Mouse (Mus musculus) monocyte, adult 2 months (primary cell): ENCODE results near the gene Pck1.

ENCODE experiments used
- DNase-seq, 2 experiments: peaks; one replicate each; pipeline ENCODE4 v3.0.0; 2022; ENCODE audit warnings: low spot score in 2 of 2, low read depth in 1 of 2

Pck1 gene

GRCm38 (mm10) chr2:173202924-173203689 lies 50.3 kb downstream of the Pck1 start:
- no peak for DNase-seq

- no peak for DNase-seq
Measured at GRCm38 (mm10) chr2:173203726-173204125, 50.9 kb downstream of the Pck1 start.

- no peak for DNase-seq
Measured at GRCm38 (mm10) chr2:173204671-173205070, 51.8 kb downstream of the Pck1 start.

DNA sequence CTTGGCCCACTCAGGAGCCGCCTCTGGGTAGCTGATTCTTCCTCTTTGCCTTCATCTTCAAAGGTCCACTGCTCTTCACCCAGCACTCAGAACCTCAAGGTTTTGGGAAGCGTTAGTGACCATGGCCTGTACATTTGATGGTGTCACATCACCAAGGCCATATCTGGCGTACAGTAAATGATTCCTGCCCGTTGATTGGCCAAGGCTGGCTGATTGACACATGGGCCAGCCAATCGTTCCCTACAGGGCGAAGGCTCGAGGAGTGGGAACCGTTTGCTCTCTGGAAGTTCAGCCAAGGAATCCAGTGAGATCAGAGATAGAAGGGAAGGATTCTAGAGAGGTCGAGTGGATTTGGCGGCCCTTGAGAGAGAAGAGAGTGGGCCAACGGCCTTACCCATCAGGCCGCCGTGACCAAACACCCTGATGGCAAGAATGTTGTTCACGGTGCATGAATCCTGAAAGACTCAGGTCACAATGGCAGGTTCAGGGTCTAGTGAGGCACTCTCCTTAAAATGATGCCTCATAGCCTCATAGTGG lies 52.8 kb downstream of the Pck1 start:
- DNase-seq: no peak

- DNase-seq: no peak
Measured at GRCm38 (mm10) chr2:173207051-173207450, 54.2 kb downstream of the Pck1 start.
